Mouse (Mus musculus) forebrain, embryonic 10.5 days (tissue): ENCODE measurements around the gene Kcnt1. TPM values are rescaled to one million over a fixed set of nuclear protein-coding genes. Genes with fewer than 3 reads are reported as not detected.

ENCODE experiments used
- DNase-seq: peaks from one replicate; pipeline ENCODE4 v3.0.0-alpha.2; 2017; ENCODE audit warnings: low spot score; ENCODE audit errors: extremely low spot score
- H3K27ac ChIP-seq: fragments of 300-500 bp; sonication (generic); 2 replicates; pipeline ENCODE4 v1.5.1; 2016; ENCODE audit warnings: mild to moderate bottlenecking
- H3K27me3 ChIP-seq: fragments of 300-500 bp; sonication (generic); 2 replicates; pipeline ENCODE4 v1.6.1; 2016; ENCODE audit warnings: mild to moderate bottlenecking; ENCODE audit not compliant: poor library complexity, severe bottlenecking
- H3K36me3 ChIP-seq: fragments of 300-500 bp; sonication (generic); replicated peaks from 2 replicates; pipeline ENCODE4 v1.6.1; 2016; ENCODE audit warnings: mild to moderate bottlenecking, moderate library complexity
- H3K4me1 ChIP-seq: fragments of 300-500 bp; sonication (generic); 2 replicates; pipeline ENCODE4 v1.6.1; 2016
- H3K4me3 ChIP-seq: fragments of 300-500 bp; sonication (generic); 2 replicates; pipeline ENCODE4 v1.5.1; 2016; ENCODE audit warnings: mild to moderate bottlenecking, moderate library complexity
- H3K9me3 ChIP-seq: fragments of 300-500 bp; sonication (generic); 2 replicates; pipeline ENCODE4 v1.6.1; 2016; ENCODE audit warnings: mild to moderate bottlenecking, moderate library complexity
- WGBS: fragments of 180-500 bp; shearing (Covaris S2); methylation state at CpG from one replicate; pipeline ENCODE4 v1.1.7; 2016; 5-methylcytosine and 5-hydroxymethylcytosine counted together
- polyA plus RNA-seq: library from polyadenylated mRNA; unstranded; fragments of >200 nt; fragmentation: Nextera tagmentation; extraction: Ambion mirVana; gene quantifications from 2 replicates; pipeline ENCODE4 v1.2.1, GENCODE M21; 2016

Gene Kcnt1
- polyA plus RNA-seq, 1 experiment from 2014 or later, result 0.40 TPM

DNA sequence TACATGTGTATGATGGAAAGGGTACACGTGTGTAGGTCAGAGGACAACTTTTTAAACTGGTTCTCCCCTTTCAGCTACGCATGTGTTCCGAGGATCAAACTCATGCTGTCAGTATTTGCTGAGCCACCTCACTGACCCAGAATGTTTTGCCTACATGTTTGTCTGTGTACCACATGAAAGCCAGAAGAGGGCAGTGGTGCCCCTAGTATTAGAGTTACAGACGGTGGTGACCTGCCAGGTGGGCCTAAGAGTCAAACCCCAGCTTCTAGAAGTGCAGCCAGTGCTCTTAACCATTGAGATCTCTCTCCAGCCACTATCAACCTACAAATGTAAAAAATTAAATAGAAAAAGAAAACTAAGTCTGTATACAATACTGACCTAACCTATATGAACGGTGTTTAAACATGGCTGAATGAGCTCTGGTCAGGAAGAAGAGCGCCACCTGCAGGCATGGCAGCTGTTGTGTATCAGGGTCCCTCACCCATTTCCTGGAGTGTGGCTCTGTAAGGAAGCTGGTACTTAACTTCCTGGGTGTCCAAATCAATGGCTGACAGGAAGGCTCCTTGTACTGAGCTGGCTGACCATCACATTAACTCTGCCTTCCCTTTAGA lies 67.8 kb downstream of the Kcnt1 start:
- no peak overlapping the region for H3K27ac ChIP-seq
- no peak overlapping the region for H3K4me3 ChIP-seq
- H3K4me1 ChIP-seq, result no peaks in the 10 kb centered on the region
- DNase-seq, result no peak
- no peaks in the 10 kb centered on the region for H3K9me3 ChIP-seq
- WGBS, result 85% methylated on average over 6 of the region's 6 CpGs
- H3K36me3 ChIP-seq, result peaks cover 100% of the 10 kb centered on the region
- no peaks in the 10 kb centered on the region for H3K27me3 ChIP-seq

DNA sequence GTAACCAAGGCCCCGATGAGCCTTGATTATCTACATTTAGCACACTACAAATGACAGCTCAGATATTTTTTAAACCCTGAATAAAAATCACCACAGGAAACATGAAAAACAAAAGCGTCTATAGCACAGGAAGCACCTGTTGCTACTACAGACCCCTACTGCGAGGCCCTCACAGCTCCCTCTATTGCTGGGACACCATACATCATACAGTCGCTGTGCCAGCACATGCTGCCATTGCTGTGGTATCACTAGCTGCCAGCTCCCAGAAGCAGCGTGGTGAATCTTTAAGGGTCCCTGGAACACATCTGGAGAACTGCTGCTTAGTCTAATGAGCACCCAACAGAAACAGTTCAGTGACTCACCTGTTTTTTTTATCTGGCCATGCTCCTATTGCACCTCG lies 77.0 kb downstream of the Kcnt1 start:
- H3K36me3 ChIP-seq, result peaks cover 100% of the 10 kb centered on the region
- DNase-seq, result no peak
- 93% methylated on average over 6 of the region's 6 CpGs for WGBS
- no peak overlapping the region for H3K4me3 ChIP-seq
- no peak overlapping the region for H3K27ac ChIP-seq
- H3K4me1 ChIP-seq, result no peaks in the 10 kb centered on the region
- H3K9me3 ChIP-seq, result no peaks in the 10 kb centered on the region
- H3K27me3 ChIP-seq, result no peaks in the 10 kb centered on the region

DNA sequence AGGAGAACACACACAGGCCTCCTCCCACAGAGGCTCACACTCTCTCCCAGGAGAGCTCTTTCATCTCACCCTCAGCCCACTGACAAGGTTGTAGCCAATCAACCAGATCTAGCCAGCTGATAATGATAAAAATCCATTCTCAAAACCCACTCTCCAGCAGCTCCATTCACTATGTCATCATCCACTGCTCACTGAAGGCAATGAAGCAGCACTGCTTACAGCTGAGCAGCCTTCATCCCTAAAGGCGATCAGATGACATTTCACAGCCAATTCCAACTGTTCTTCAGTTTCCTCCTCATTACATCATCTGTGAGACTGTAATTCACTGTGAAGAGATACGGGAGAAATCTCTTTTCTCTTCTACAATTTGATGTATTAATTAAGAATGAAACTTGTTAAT lies 80.3 kb downstream of the Kcnt1 start:
- peaks cover 93% of the 10 kb centered on the region for H3K36me3 ChIP-seq

DNA sequence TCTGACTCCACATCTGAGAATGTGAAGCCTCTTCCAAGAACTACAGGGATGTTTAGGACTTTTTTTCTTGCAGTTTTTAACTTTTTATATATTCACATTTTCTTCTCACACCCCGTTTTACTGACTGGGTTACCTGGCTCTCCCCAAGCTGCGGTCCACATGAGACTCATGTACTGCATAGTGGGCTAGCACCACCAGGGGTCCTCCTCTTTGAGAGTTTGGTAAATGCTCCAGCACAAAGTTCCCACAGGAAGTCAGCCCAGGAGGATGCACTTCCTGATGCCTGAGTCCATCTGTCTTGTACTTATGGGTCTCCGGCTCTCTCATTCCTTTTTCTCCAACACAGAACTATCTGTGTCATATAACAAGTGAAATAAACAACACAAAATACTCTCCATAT lies 84.4 kb downstream of the Kcnt1 start:
- no peak overlapping the region for H3K4me3 ChIP-seq
- H3K9me3 ChIP-seq, result no peaks in the 10 kb centered on the region
- DNase-seq, result no peak
- WGBS, result 86% methylated on average over 3 of the region's 3 CpGs
- peaks cover 91% of the 10 kb centered on the region for H3K36me3 ChIP-seq
- H3K27me3 ChIP-seq, result no peaks in the 10 kb centered on the region
- no peak overlapping the region for H3K27ac ChIP-seq
- no peaks in the 10 kb centered on the region for H3K4me1 ChIP-seq

More for the DNA sequence above, 80.3 kb downstream of the Kcnt1 start:
- no peaks in the 10 kb centered on the region for H3K4me1 ChIP-seq
- WGBS, result 96% methylated on average over 2 of the region's 2 CpGs
- no peak for DNase-seq
- no peak overlapping the region for H3K27ac ChIP-seq
- H3K9me3 ChIP-seq, result no peaks in the 10 kb centered on the region
- no peaks in the 10 kb centered on the region for H3K27me3 ChIP-seq
- no peak overlapping the region for H3K4me3 ChIP-seq

DNA sequence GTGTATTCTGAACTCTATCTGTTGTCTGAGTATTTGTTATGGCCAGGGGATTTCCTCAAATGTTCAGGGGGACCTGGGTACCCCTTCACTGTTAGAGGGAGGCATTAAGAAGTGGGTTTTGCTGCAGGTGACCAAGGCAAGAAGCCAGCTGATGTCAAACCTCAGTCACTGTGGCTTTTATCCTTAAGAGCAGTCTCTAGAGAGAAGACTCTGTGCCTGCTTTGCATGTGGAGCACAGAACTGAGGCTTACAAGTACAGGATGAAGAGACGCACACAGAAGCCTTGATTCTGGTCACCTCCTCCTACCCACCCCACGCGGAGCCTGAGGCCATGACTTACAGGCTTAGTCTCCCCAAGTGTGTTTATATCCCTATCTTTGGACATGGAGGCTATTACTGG lies 85.8 kb downstream of the Kcnt1 start:
- DNase-seq, result no peak
- Histone ChIP-seq H3K4me3 (no peak overlapping the region), H3K4me1 (no peaks in the 10 kb centered on the region), H3K36me3 (peaks cover 91% of the 10 kb centered on the region), H3K27ac (no peak overlapping the region), H3K27me3 (no peaks in the 10 kb centered on the region), H3K9me3 (no peaks in the 10 kb centered on the region)
- WGBS, result 94% methylated on average over 3 of the region's 3 CpGs

Other genes with a start within 250 kb of the Kcnt1 start
- 0.09 TPM in 2 replicates for gene Ccdc183, start 246.1 kb upstream of the Kcnt1 start, polyA plus RNA-seq
- 16.4 and 17.9 TPM in 2 replicates for gene Tmem141, start 241.7 kb upstream of the Kcnt1 start, polyA plus RNA-seq
- gene Fcna, start 235.7 kb upstream of the Kcnt1 start, polyA plus RNA-seq, result 0.30 and 0.37 TPM in 2 replicates
- gene Lcn8, start 210.6 kb upstream of the Kcnt1 start, polyA plus RNA-seq, result not detected in 2 replicates
- gene Lcn5, start 205.8 kb upstream of the Kcnt1 start, polyA plus RNA-seq, result not detected in 2 replicates
- not detected in 2 replicates for gene Lcn6, start 186.9 kb upstream of the Kcnt1 start, polyA plus RNA-seq
- gene Lcn10, start 181.0 kb upstream of the Kcnt1 start, polyA plus RNA-seq, result not detected in 2 replicates
- not detected in 2 replicates for gene Obp2a, start 163.7 kb upstream of the Kcnt1 start, polyA plus RNA-seq
- 75.6 and 76.1 TPM in 2 replicates for gene Bmyc, start 157.0 kb upstream of the Kcnt1 start, polyA plus RNA-seq
- not detected in 2 replicates for gene Obp2b, start 126.7 kb upstream of the Kcnt1 start, polyA plus RNA-seq
- not detected in 2 replicates for gene Lcn3, start 98.2 kb upstream of the Kcnt1 start, polyA plus RNA-seq
- gene Lcn11, start 86.7 kb upstream of the Kcnt1 start, polyA plus RNA-seq, result not detected in 2 replicates
- gene Gm13539, start 81.5 kb upstream of the Kcnt1 start, polyA plus RNA-seq, result not detected in 2 replicates
- gene Glt6d1, start 47.9 kb upstream of the Kcnt1 start, polyA plus RNA-seq, result not detected in 2 replicates
- not detected in 2 replicates for gene Lcn9, start 40.6 kb upstream of the Kcnt1 start, polyA plus RNA-seq
- not detected in 2 replicates for gene Sohlh1, start 16.5 kb upstream of the Kcnt1 start, polyA plus RNA-seq
- gene Camsap1, start 119.5 kb downstream of the Kcnt1 start, polyA plus RNA-seq, result 24.5 and 28.9 TPM in 2 replicates
- gene Ubac1, start 158.0 kb downstream of the Kcnt1 start, polyA plus RNA-seq, result 85.3 and 86.2 TPM in 2 replicates